Mouse (Mus musculus): ENCODE data around the gene Hadh.

Hadh gene

GRCm38 (mm10) chr3:131272374-131273100 is 636 bp upstream of the Hadh start:
- DNase-seq (ENCODE audit: extremely low spot score, low read depth, low spot score), result peak; percentile 14

- peak; percentile 57 for DNase-seq (ENCODE audit: extremely low spot score, low read depth, low spot score)
Measured at GRCm38 (mm10) chr3:131271157-131271556, 744 bp downstream of the Hadh start.

- no peak for DNase-seq (ENCODE audit: extremely low spot score, low read depth, low spot score)
Measured at GRCm38 (mm10) chr3:131270381-131270780, 1.5 kb downstream of the Hadh start.

- DNase-seq (ENCODE audit: extremely low spot score, low read depth, low spot score), result no peak
Measured at GRCm38 (mm10) chr3:131266366-131267050, 5.4 kb downstream of the Hadh start.

GRCm38 (mm10) chr3:131265516-131265915 is 6.4 kb downstream of the Hadh start:
- DNase-seq (ENCODE audit: extremely low spot score, low read depth, low spot score), result no peak

- DNase-seq (ENCODE audit: extremely low spot score, low read depth, low spot score), result no peak
Measured at GRCm38 (mm10) chr3:131263766-131264486, 8.0 kb downstream of the Hadh start.

GRCm38 (mm10) chr3:131260418-131260817 is 11.5 kb downstream of the Hadh start:
- no peak for DNase-seq (ENCODE audit: extremely low spot score, low read depth, low spot score)

- DNase-seq (ENCODE audit: extremely low spot score, low read depth, low spot score), result no peak
Measured at GRCm38 (mm10) chr3:131259392-131259965, 12.4 kb downstream of the Hadh start.

- no peak for DNase-seq (ENCODE audit: extremely low spot score, low read depth, low spot score)
Measured at GRCm38 (mm10) chr3:131258921-131259320, 13.0 kb downstream of the Hadh start.

GRCm38 (mm10) chr3:131255399-131255981 is 16.4 kb downstream of the Hadh start:
- DNase-seq (ENCODE audit: extremely low spot score, low read depth, low spot score), result no peak

GRCm38 (mm10) chr3:131254991-131255390 is 16.9 kb downstream of the Hadh start:
- no peak for DNase-seq (ENCODE audit: extremely low spot score, low read depth, low spot score)

- DNase-seq (ENCODE audit: extremely low spot score, low read depth, low spot score), result no peak
Measured at GRCm38 (mm10) chr3:131251601-131252000, 20.3 kb downstream of the Hadh start.

- DNase-seq (ENCODE audit: extremely low spot score, low read depth, low spot score), result no peak
Measured at GRCm38 (mm10) chr3:131250978-131251377, 20.9 kb downstream of the Hadh start.

- no peak for DNase-seq (ENCODE audit: extremely low spot score, low read depth, low spot score)
Measured at GRCm38 (mm10) chr3:131250283-131250682, 21.6 kb downstream of the Hadh start.

- no peak for DNase-seq (ENCODE audit: extremely low spot score, low read depth, low spot score)
Measured at GRCm38 (mm10) chr3:131248444-131248843, 23.5 kb downstream of the Hadh start.

- DNase-seq (ENCODE audit: extremely low spot score, low read depth, low spot score), result no peak
Measured at GRCm38 (mm10) chr3:131247851-131248250, 24.1 kb downstream of the Hadh start.

GRCm38 (mm10) chr3:131247447-131247846 is 24.5 kb downstream of the Hadh start:
- no peak for DNase-seq (ENCODE audit: extremely low spot score, low read depth, low spot score)

- no peak for DNase-seq (ENCODE audit: extremely low spot score, low read depth, low spot score)
Measured at GRCm38 (mm10) chr3:131246579-131247046, 25.3 kb downstream of the Hadh start.

- DNase-seq (ENCODE audit: extremely low spot score, low read depth, low spot score), result peak; percentile 78
Measured at GRCm38 (mm10) chr3:131245766-131246578, 25.9 kb downstream of the Hadh start.
